Mouse (Mus musculus) adrenal gland, adult (tissue): ENCODE results near the gene Slc1a1.
A peak's percentile ranks its signal among the peaks of the same experiment; 100 is the strongest.

Source experiments
- DNase-seq, 2 experiments: peaks; one replicate each; pipeline ENCODE4 v3.0.0; 2022 to 2023; ENCODE audit warnings: low spot score in 1 of 2; ENCODE audit not compliant: inconsistent age in 2 of 2

Slc1a1 gene

GRCm38 (mm10) chr19:28915602-28916250 lies 80.9 kb downstream of the Slc1a1 start:
- DNase-seq: no peak

GRCm38 (mm10) chr19:28916492-28916891 lies 81.6 kb downstream of the Slc1a1 start:
- DNase-seq: no peak

GRCm38 (mm10) chr19:28917839-28918238 lies 83.0 kb downstream of the Slc1a1 start:
- peak in 1 of 2 experiments; percentile 32 for DNase-seq

GRCm38 (mm10) chr19:28926366-28926765 lies 91.5 kb downstream of the Slc1a1 start:
- peak; percentile 77 to 87 for DNase-seq

GRCm38 (mm10) chr19:28927396-28927795 lies 92.5 kb downstream of the Slc1a1 start:
- DNase-seq: no peak

GRCm38 (mm10) chr19:28929034-28929433 lies 94.2 kb downstream of the Slc1a1 start:
- peak in 1 of 2 experiments; percentile 25 for DNase-seq

GRCm38 (mm10) chr19:28934897-28935296 lies 100.0 kb downstream of the Slc1a1 start:
- DNase-seq: peak; percentile 63 to 89

- DNase-seq: peak in 1 of 2 experiments; percentile 62
Measured at GRCm38 (mm10) chr19:28940135-28940874, 105.5 kb downstream of the Slc1a1 start.

- DNase-seq: no peak
Measured at GRCm38 (mm10) chr19:28941271-28941670, 106.4 kb downstream of the Slc1a1 start.

- DNase-seq: no peak
Measured at GRCm38 (mm10) chr19:28946782-28947181, 111.9 kb downstream of the Slc1a1 start.

GRCm38 (mm10) chr19:28947311-28947710 lies 112.5 kb downstream of the Slc1a1 start:
- DNase-seq: peak in 1 of 2 experiments; percentile 68

GRCm38 (mm10) chr19:28951251-28951650 lies 116.4 kb downstream of the Slc1a1 start:
- no peak for DNase-seq

- DNase-seq: peak in 1 of 2 experiments; percentile 52
Measured at GRCm38 (mm10) chr19:28963113-28963512, 128.3 kb downstream of the Slc1a1 start.

GRCm38 (mm10) chr19:28963513-28963841 lies 128.6 kb downstream of the Slc1a1 start:
- DNase-seq: no peak
